Mouse (Mus musculus): ENCODE results near the gene Nucb1. TPM values are rescaled to one million over a fixed set of nuclear protein-coding genes. Genes with fewer than 3 reads are reported as not detected.
"Not testable (repeated sequence)": the region's sequence is repeated elsewhere in the genome, so short reads cannot be mapped to it uniquely, and the experiment has no call there.

Gene Nucb1
- 54.9 and 59.1 TPM in 2 replicates for total RNA-seq (2015)
- total RNA-seq (2017), result 178 and 199 TPM in 2 replicates

GRCm38 (mm10) chr7:45509912-45510787 lies at the start of gene Nucb1:
Nucb1 (minus strand) TSS chr7:45510406.
- ATAC-seq (ENCODE audit: poor library complexity, severe bottlenecking), result peak; percentile 95

GRCm38 (mm10) chr7:45558907-45559306 lies 48.7 kb upstream of the Nucb1 start:
- no peak for ATAC-seq (ENCODE audit: poor library complexity, severe bottlenecking)

GRCm38 (mm10) chr7:45555787-45556186 lies 45.6 kb upstream of the Nucb1 start:
- ATAC-seq (ENCODE audit: poor library complexity, severe bottlenecking), result peak; percentile 96

- no peak for ATAC-seq (ENCODE audit: poor library complexity, severe bottlenecking)
Measured at GRCm38 (mm10) chr7:45554744-45555143, 44.5 kb upstream of the Nucb1 start, which contains the start of gene Hsd17b14. Hsd17b14 (plus strand) TSS chr7:45554893.

- no peak for ATAC-seq (ENCODE audit: poor library complexity, severe bottlenecking)
Measured at GRCm38 (mm10) chr7:45553990-45554389, 43.8 kb upstream of the Nucb1 start.

- ATAC-seq (ENCODE audit: poor library complexity, severe bottlenecking), result no peak
Measured at GRCm38 (mm10) chr7:45553519-45553918, 43.3 kb upstream of the Nucb1 start.

- ATAC-seq (ENCODE audit: poor library complexity, severe bottlenecking), result no peak
Measured at GRCm38 (mm10) chr7:45551512-45551883, 41.3 kb upstream of the Nucb1 start.

- ATAC-seq (ENCODE audit: poor library complexity, severe bottlenecking), result no peak
Measured at GRCm38 (mm10) chr7:45550821-45551511, 40.8 kb upstream of the Nucb1 start.

GRCm38 (mm10) chr7:45549641-45550436 lies 39.6 kb upstream of the Nucb1 start:
- no peak for ATAC-seq (ENCODE audit: poor library complexity, severe bottlenecking)

GRCm38 (mm10) chr7:45544525-45544924 lies 34.3 kb upstream of the Nucb1 start:
- ATAC-seq (ENCODE audit: poor library complexity, severe bottlenecking), result no peak

- ATAC-seq (ENCODE audit: poor library complexity, severe bottlenecking), result no peak
Measured at GRCm38 (mm10) chr7:45540213-45540612, 30.0 kb upstream of the Nucb1 start.

- no peak for ATAC-seq (ENCODE audit: poor library complexity, severe bottlenecking)
Measured at GRCm38 (mm10) chr7:45539095-45539494, 28.9 kb upstream of the Nucb1 start.

GRCm38 (mm10) chr7:45538163-45539041 lies 28.2 kb upstream of the Nucb1 start:
- 0 out of 2 replicates have a peak, but pooled peaks have one; percentile 18 for ATAC-seq (ENCODE audit: poor library complexity, severe bottlenecking)

- ATAC-seq (ENCODE audit: poor library complexity, severe bottlenecking), result no peak
Measured at GRCm38 (mm10) chr7:45537602-45538001, 27.4 kb upstream of the Nucb1 start.

- ATAC-seq (ENCODE audit: poor library complexity, severe bottlenecking), result no peak
Measured at GRCm38 (mm10) chr7:45535676-45536075, 25.5 kb upstream of the Nucb1 start.

- no peak for ATAC-seq (ENCODE audit: poor library complexity, severe bottlenecking)
Measured at GRCm38 (mm10) chr7:45530643-45531042, 20.4 kb upstream of the Nucb1 start.

- ATAC-seq (ENCODE audit: poor library complexity, severe bottlenecking), result peak; percentile 28
Measured at GRCm38 (mm10) chr7:45529461-45529860, 19.3 kb upstream of the Nucb1 start.

GRCm38 (mm10) chr7:45527169-45527568 lies 17.0 kb upstream of the Nucb1 start:
- not testable (repeated sequence) for ATAC-seq (ENCODE audit: poor library complexity, severe bottlenecking)

GRCm38 (mm10) chr7:45526474-45527120 lies 16.4 kb upstream of the Nucb1 start:
- no peak for ATAC-seq (ENCODE audit: poor library complexity, severe bottlenecking)
